Mouse (Mus musculus) hindbrain, embryonic 11.5 days (tissue): ENCODE measurements around the gene Kbtbd12. TPM values are rescaled to one million over a fixed set of nuclear protein-coding genes. Genes with fewer than 3 reads are reported as not detected.
A peak's percentile ranks its signal among the peaks of the same experiment; 100 is the strongest.

Experiments
- ATAC-seq: fragments of 200-750 bp; cut with Nextera tagmentation; 2 replicates; pipeline ENCODE4 v1.8.0; 2017; ENCODE audit warnings: mild to moderate bottlenecking, moderate TSS enrichment, moderate library complexity; ENCODE audit not compliant: low FRiP score
- DNase-seq: peaks from one replicate; pipeline ENCODE4 v3.0.0-alpha.2; 2015; ENCODE audit warnings: low spot score
- H3K27ac ChIP-seq: fragments of 300-500 bp; sonication (generic); 2 replicates; pipeline ENCODE4 v1.5.1; 2014; ENCODE audit warnings: mild to moderate bottlenecking, low read depth, low read length
- H3K27me3 ChIP-seq: fragments of 300-500 bp; sonication (generic); 2 replicates; pipeline ENCODE4 v1.6.1; 2014; ENCODE audit warnings: mild to moderate bottlenecking, low read length, moderate library complexity, mixed read lengths; ENCODE audit not compliant: control insufficient read depth, insufficient read depth
- H3K36me3 ChIP-seq: fragments of 300-500 bp; sonication (generic); 2 replicates; pipeline ENCODE4 v1.6.1; 2014; ENCODE audit warnings: mild to moderate bottlenecking, low read length, moderate library complexity, mixed read lengths; ENCODE audit not compliant: control insufficient read depth, insufficient read depth
- H3K4me1 ChIP-seq: fragments of 300-500 bp; sonication (generic); replicated peaks from 2 replicates; pipeline ENCODE4 v1.6.1; 2014; ENCODE audit warnings: low read length, mixed read lengths; ENCODE audit not compliant: control insufficient read depth, insufficient read depth
- H3K4me2 ChIP-seq: fragments of 300-500 bp; sonication (generic); replicated peaks from 2 replicates; pipeline ENCODE4 v1.6.1; 2014; ENCODE audit warnings: mild to moderate bottlenecking, low read depth, low read length
- H3K4me3 ChIP-seq: fragments of 300-500 bp; sonication (generic); 2 replicates; pipeline ENCODE4 v1.5.1; 2014; ENCODE audit warnings: low read depth, low read length
- H3K9ac ChIP-seq: fragments of 300-500 bp; sonication (generic); 2 replicates; pipeline ENCODE4 v1.6.1; 2014; ENCODE audit warnings: low read depth, low read length
- H3K9me3 ChIP-seq: fragments of 300-500 bp; sonication (generic); 2 replicates; pipeline ENCODE4 v1.6.1; 2016; ENCODE audit warnings: low read length; ENCODE audit not compliant: control insufficient read depth
- WGBS: fragments of 180-500 bp; shearing (Covaris S2); extraction: QIAGEN DNeasy Blood & Tissue Kit; methylation state at CpG from one replicate; pipeline ENCODE4 v1.1.7; 2014; 5-methylcytosine and 5-hydroxymethylcytosine counted together
- polyA plus RNA-seq: library from polyadenylated mRNA; unstranded; fragments of >200 nt; fragmentation: Nextera tagmentation; extraction: Ambion mirVana; gene quantifications from 2 replicates; pipeline ENCODE4 v1.2.1, GENCODE M21; 2014

Kbtbd12 gene
- polyA plus RNA-seq, 1 experiment from 2014 or later = not detected

GRCm38 (mm10) chr6:88523451-88523850 is 114.3 kb downstream of the Kbtbd12 start:
- H3K4me2 ChIP-seq = no peak overlapping the region
- H3K9me3 ChIP-seq = no peaks in the 10 kb centered on the region
- 83% methylated on average over 3 of the region's 3 CpGs for WGBS
- no peak overlapping the region for H3K9ac ChIP-seq
- 0 out of 2 replicates have a peak, but pooled peaks cover 2% of the 10 kb centered on the region for H3K4me1 ChIP-seq
- H3K27me3 ChIP-seq = no peaks in the 10 kb centered on the region
- no peak for DNase-seq
- no peak for ATAC-seq
- H3K4me3 ChIP-seq = no peak overlapping the region
- no peaks in the 10 kb centered on the region for H3K36me3 ChIP-seq
- no peak overlapping the region for H3K27ac ChIP-seq

DNA sequence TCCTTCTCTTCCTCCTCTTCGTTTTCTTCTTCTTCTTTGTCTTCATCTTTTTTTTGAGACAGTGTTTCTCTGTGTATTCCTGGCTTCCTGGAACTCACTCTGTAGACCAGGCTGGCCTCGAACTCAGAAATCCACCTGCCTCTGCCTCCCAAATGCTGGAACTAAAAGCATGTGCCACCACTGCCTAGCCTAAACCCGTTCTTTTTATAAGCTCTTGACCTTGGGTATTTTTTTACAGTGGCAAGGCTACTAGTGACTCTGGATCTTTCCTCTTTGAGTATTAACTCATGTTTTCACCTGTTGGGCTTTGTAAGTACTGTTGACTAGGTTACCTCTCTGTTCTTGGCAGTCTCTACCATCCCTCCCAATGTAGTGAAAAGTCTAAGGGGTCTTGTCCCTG is 114.7 kb downstream of the Kbtbd12 start:
- Histone ChIP-seq H3K9ac (no peak overlapping the region), H3K4me2 (no peak overlapping the region), H3K36me3 (no peaks in the 10 kb centered on the region), H3K4me3 (no peak overlapping the region), H3K9me3 (no peaks in the 10 kb centered on the region), H3K27me3 (no peaks in the 10 kb centered on the region), H3K4me1 (0 out of 2 replicates have a peak, but pooled peaks cover 2% of the 10 kb centered on the region), H3K27ac (no peak overlapping the region)
- ATAC-seq (no peak), DNase-seq (no peak)
- WGBS = 75% methylated on average over 3 of the region's 3 CpGs

DNA sequence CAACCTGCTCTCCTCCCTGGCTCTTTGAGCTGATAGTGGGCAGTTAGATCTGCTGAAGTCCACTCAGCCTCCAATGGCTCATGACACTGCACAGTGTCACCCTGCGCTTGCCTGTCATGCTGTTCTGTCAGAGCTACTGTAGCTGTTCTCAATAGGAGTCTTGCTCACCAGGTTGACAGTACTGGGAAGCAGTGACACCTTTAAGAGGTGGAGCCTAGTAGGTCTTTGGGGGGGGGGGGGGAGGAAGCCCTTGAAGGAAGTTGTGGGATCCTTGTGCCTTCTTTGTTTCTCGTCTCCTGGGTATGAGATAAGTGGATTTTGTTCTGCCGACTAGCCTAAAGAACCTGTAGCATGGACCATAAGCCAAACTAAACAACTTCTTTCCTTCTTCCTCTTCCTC is 115.1 kb downstream of the Kbtbd12 start:
- H3K9ac ChIP-seq = no peak overlapping the region
- H3K4me1 ChIP-seq = 0 out of 2 replicates have a peak, but pooled peaks cover 2% of the 10 kb centered on the region
- WGBS = 89% methylated on average over 3 of the region's 3 CpGs
- H3K9me3 ChIP-seq = no peaks in the 10 kb centered on the region
- H3K27ac ChIP-seq = no peak overlapping the region
- H3K4me2 ChIP-seq = no peak overlapping the region
- ATAC-seq (no peak), DNase-seq (no peak)
- no peaks in the 10 kb centered on the region for H3K36me3 ChIP-seq
- H3K27me3 ChIP-seq = no peaks in the 10 kb centered on the region
- no peak overlapping the region for H3K4me3 ChIP-seq

DNA sequence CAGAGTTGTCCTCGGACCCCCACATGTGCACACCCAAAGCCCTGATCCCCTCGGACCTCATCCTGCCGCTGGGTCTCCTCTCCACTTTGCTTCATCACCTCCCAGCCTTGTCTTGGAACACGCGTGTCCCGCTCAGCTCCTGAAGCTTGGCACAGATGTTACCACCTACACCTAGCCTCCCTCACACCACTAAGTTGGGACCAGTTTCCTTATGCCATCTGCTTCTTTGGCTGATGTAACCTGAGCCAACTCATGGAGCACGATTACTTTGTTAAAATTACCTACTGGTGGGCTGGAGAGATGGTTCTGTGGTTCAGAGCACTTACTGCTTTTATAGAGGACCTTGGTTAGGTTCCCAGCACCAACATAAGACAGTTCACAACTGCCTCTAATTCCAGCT is 115.9 kb downstream of the Kbtbd12 start:
- WGBS = 85% methylated on average over 7 of the region's 7 CpGs
- ATAC-seq (no peak), DNase-seq (no peak)
- H3K9me3 ChIP-seq = no peaks in the 10 kb centered on the region
- 0 out of 2 replicates have a peak, but pooled peaks cover 5% of the 10 kb centered on the region for H3K4me1 ChIP-seq
- no peak overlapping the region for H3K27ac ChIP-seq
- no peaks in the 10 kb centered on the region for H3K36me3 ChIP-seq
- no peak overlapping the region for H3K9ac ChIP-seq
- H3K4me2 ChIP-seq = no peak overlapping the region
- H3K27me3 ChIP-seq = no peaks in the 10 kb centered on the region
- no peak overlapping the region for H3K4me3 ChIP-seq

DNA sequence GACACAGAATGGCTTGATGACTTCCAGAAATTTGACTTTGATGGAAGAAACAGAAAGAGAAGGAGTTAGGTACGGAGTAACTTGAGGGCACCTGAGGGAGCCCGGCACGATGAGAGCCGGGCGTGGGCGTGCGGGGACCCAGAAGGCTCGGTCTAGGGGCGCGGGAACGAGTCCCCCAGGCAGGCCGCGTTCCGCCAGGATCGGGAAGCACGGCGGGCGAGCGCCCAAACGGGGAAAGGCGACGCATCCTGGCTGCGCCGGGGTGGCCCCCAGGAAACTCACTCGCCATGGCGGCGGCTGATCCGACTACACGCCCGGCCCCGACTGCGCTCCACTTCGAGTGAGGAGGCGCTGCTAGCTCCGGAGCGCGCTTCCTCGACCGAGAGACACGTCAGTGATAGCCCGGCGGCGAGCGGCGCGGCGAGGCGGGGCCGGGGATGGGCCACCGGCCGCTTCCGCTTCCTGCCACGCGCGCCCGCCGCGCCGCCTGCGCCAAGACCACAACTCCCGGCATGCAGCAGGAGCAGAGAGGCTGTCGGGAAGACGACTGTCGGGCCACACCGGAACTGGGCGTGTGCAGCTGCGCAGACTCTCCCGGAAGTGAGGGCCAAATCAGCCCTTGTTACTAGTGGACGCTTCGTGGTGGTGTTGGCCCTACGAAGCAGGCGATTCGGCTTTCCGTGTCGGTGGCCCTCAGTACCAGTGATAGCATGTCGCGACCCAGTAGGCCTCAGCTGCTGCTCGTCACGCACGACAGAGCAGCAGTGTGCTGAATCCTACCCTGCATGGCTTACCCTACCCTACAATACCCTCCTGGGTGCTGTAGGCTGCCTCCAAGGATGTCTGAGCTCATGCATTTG is 119.1 kb downstream of the Kbtbd12 start, which contains the start of gene Sec61a1:
Gene Sec61a1 (minus strand): TSS at position 502 of the 860 bp plus-strand sequence.
- ATAC-seq = peak; percentile 97
- no peaks in the 10 kb centered on the region for H3K36me3 ChIP-seq
- H3K9me3 ChIP-seq = no peaks in the 10 kb centered on the region
- DNase-seq = peak; percentile 96
- H3K4me1 ChIP-seq = 0 out of 2 replicates have a peak, but pooled peaks cover 5% of the 10 kb centered on the region
- peak within 1 kb of the TSS; percentile 92 for H3K4me2 ChIP-seq
- peak within 1 kb of the TSS; percentile 90 for H3K27ac ChIP-seq
- peak within 1 kb of the TSS; percentile 94 for H3K9ac ChIP-seq
- no peaks in the 10 kb centered on the region for H3K27me3 ChIP-seq
- peak within 1 kb of the TSS; percentile 96 for H3K4me3 ChIP-seq
- under 1% methylated on average over 76 of the region's 80 CpGs for WGBS

- 17% methylated on average over 18 of the region's 18 CpGs for WGBS
- Histone ChIP-seq H3K27ac (peak overlapping the region; percentile 59; the same call in 1 of the 2 replicates), H3K4me3 (peak overlapping the region; percentile 96), H3K36me3 (peaks cover under 1% of the 10 kb centered on the region; the same call in 1 of the 2 replicates), H3K27me3 (no peaks in the 10 kb centered on the region), H3K9ac (peak overlapping the region; percentile 94), H3K4me2 (peak overlapping the region; percentile 65), H3K9me3 (no peaks in the 10 kb centered on the region), H3K4me1 (0 out of 2 replicates have a peak, but pooled peaks cover 5% of the 10 kb centered on the region)
- DNase-seq = peak; percentile 31
- no peak for ATAC-seq
Measured at GRCm38 (mm10) chr6:88517701-88518403, 119.9 kb downstream of the Kbtbd12 start.

DNA sequence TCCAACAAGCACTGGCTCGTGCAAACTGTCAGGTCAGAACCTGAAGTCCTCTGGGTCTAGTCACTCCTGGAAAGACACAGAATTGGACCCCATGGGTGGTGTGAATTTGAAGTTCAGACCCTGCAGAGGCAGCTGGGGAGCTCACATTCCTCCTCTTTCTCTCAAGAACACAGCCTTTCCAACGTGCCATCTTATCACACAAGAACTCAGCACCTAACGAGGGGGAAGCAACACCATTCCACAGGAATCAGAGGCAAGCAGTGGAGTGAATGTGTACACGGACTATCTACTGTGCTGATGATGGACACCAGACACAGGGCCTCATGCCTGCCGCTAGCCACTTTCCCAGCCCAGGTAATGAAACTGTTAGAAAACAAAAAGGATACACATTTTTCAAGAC is 121.1 kb downstream of the Kbtbd12 start:
- Histone ChIP-seq H3K36me3 (peaks cover 6% of the 10 kb centered on the region; the same call in 1 of the 2 replicates), H3K27ac (no peak overlapping the region), H3K27me3 (no peaks in the 10 kb centered on the region), H3K4me2 (no peak overlapping the region), H3K9ac (no peak overlapping the region), H3K4me1 (0 out of 2 replicates have a peak, but pooled peaks cover 5% of the 10 kb centered on the region), H3K9me3 (no peaks in the 10 kb centered on the region), H3K4me3 (no peak overlapping the region)
- DNase-seq = no peak
- ATAC-seq = no peak
- 78% methylated on average over 5 of the region's 5 CpGs for WGBS

GRCm38 (mm10) chr6:88515971-88516370 is 121.8 kb downstream of the Kbtbd12 start:
- DNase-seq (no peak), ATAC-seq (no peak)
- no peak overlapping the region for H3K4me2 ChIP-seq
- no peaks in the 10 kb centered on the region for H3K9me3 ChIP-seq
- no peak overlapping the region for H3K4me3 ChIP-seq
- H3K4me1 ChIP-seq = 0 out of 2 replicates have a peak, but pooled peaks cover 5% of the 10 kb centered on the region
- H3K9ac ChIP-seq = no peak overlapping the region
- H3K27me3 ChIP-seq = no peaks in the 10 kb centered on the region
- H3K27ac ChIP-seq = no peak overlapping the region
- peaks cover 9% of the 10 kb centered on the region for H3K36me3 ChIP-seq
- WGBS = 91% methylated on average over 8 of the region's 8 CpGs
